In genomic region chr17:46704887-46705835, GRCm38 (mm10) we compare ENCODE assay signal across 8 mouse cellular contexts. TPM values are rescaled to one million over a fixed set of nuclear protein-coding genes. Genes with fewer than 3 reads are reported as not detected.
DNase-seq lines count a peak whose midpoint lies in the region; ATAC-seq and TF ChIP-seq lines count a peak whose summit lies in the region.

Gene Ppp2r5d (minus strand): TSS chr17:46705111.

- TF ChIP-seq POLR2A in bone marrow macrophage, adult 2 months (IDR thresholded peaks at IDR 0.05; ENCODE audit: borderline replicate concordance, low read depth, low read length): no peak
- peak; percentile 93 for TF ChIP-seq POLR2A in embryonic fibroblast, embryonic 13.5 days (IDR thresholded peaks at IDR 0.05; ENCODE audit: low read depth, low read length)

- H3K9me3 ChIP-seq in kidney, embryonic 14.5 days (ENCODE audit: control insufficient read depth, low read length): no peaks in the 10 kb centered on the region
- H3K9me3 ChIP-seq in limb, embryonic 15.5 days: no peaks in the 10 kb centered on the region

- peaks cover 9% of the 10 kb centered on the region for H3K4me1 ChIP-seq in bone marrow macrophage, adult 2 months (ENCODE audit: control insufficient read depth, insufficient read depth, low read length)
- 0 out of 2 replicates have a peak, but pooled peaks cover 2% of the 10 kb centered on the region for H3K4me1 ChIP-seq in embryonic fibroblast, embryonic 13.5 days (ENCODE audit: control insufficient read depth, insufficient read depth, low read length)
- peaks cover 23% of the 10 kb centered on the region for H3K4me1 ChIP-seq in kidney, embryonic 14.5 days (ENCODE audit: control insufficient read depth, insufficient read depth, low read length)
- peaks cover 38% of the 10 kb centered on the region for H3K4me1 ChIP-seq in limb, embryonic 15.5 days

- H3K36me3 ChIP-seq in kidney, embryonic 14.5 days (ENCODE audit: control insufficient read depth, insufficient read depth, low read length): no peaks in the 10 kb centered on the region
- peaks cover 5% of the 10 kb centered on the region for H3K36me3 ChIP-seq in limb, embryonic 15.5 days

- peak within 1 kb of the TSS; percentile 25 for H3K27ac ChIP-seq in bone marrow macrophage, adult 2 months (ENCODE audit: insufficient read depth, low read depth, low read length)
- H3K27ac ChIP-seq in embryonic fibroblast, embryonic 13.5 days (ENCODE audit: insufficient read depth, low read length): peak within 1 kb of the TSS; percentile 66
- peak within 1 kb of the TSS; percentile 94 for H3K27ac ChIP-seq in kidney, embryonic 14.5 days (ENCODE audit: low read depth, low read length)
- H3K27ac ChIP-seq in limb, embryonic 15.5 days: peak within 1 kb of the TSS; percentile 93

- no peak for TF ChIP-seq CTCF in bone marrow macrophage, adult 2 months (IDR thresholded peaks at IDR 0.05; ENCODE audit: low read depth, low read length)
- no peak for TF ChIP-seq CTCF in embryonic fibroblast, embryonic 13.5 days (IDR thresholded peaks at IDR 0.05; ENCODE audit: borderline replicate concordance, insufficient read depth, low read length)

- DNase-seq in A20 (ENCODE audit: low read depth, low spot score): peak; percentile 98
- DNase-seq in heart, adult 9 months (ENCODE audit: low spot score in 2 of 2): peak; percentile 98 to 99
- peak; percentile 91 to 93 for DNase-seq in monocyte, adult 2 months (ENCODE audit: low read depth in 1 of 2, low spot score in 2 of 2)
- DNase-seq in spleen, postnatal 36 days (ENCODE audit: low spot score in 2 of 2): peak; percentile 97 to 98

- H3K9ac ChIP-seq in kidney, embryonic 14.5 days (ENCODE audit: low read depth, low read length): peak within 1 kb of the TSS; percentile 90
- H3K9ac ChIP-seq in limb, embryonic 15.5 days: peak within 1 kb of the TSS; percentile 86

- peak; percentile 95 for ATAC-seq in kidney, embryonic 14.5 days (ENCODE audit: low FRiP score, low TSS enrichment)
- ATAC-seq in limb, embryonic 15.5 days (ENCODE audit: insufficient number of reproducible peaks, low FRiP score, low TSS enrichment, low read depth): peak; percentile 92

- peak within 1 kb of the TSS; percentile 76 for H3K4me3 ChIP-seq in bone marrow macrophage, adult 2 months (ENCODE audit: insufficient read depth, low read length)
- peak within 1 kb of the TSS; percentile 65 for H3K4me3 ChIP-seq in embryonic fibroblast, embryonic 13.5 days (ENCODE audit: insufficient read depth, low read length)
- peak within 1 kb of the TSS; percentile 92 for H3K4me3 ChIP-seq in kidney, embryonic 14.5 days (ENCODE audit: low read length)
- H3K4me3 ChIP-seq in limb, embryonic 15.5 days: peak within 1 kb of the TSS; percentile 97

- peak within 1 kb of the TSS; percentile 71 for H3K4me2 ChIP-seq in kidney, embryonic 14.5 days (replicated peaks; ENCODE audit: low read depth, low read length)
- H3K4me2 ChIP-seq in limb, embryonic 15.5 days: peak within 1 kb of the TSS; percentile 69

- no peaks in the 10 kb centered on the region for H3K27me3 ChIP-seq in kidney, embryonic 14.5 days (ENCODE audit: control insufficient read depth, insufficient read depth, low read length)
- H3K27me3 ChIP-seq in limb, embryonic 15.5 days: no peaks in the 10 kb centered on the region

- under 1% methylated on average over 48 of the region's 48 CpGs for WGBS in kidney, embryonic 14.5 days
- under 1% methylated on average over 48 of the region's 48 CpGs for WGBS in limb, embryonic 15.5 days

RNA-seq across cellular contexts. Expression of gene Ppp2r5d, which starts in this region (rescaled TPM):
- polyA plus RNA-seq in bone marrow macrophage, adult 2 months (2012; ENCODE audit: insufficient read depth, insufficient read length, missing spikeins): 34.4 and 38.2 TPM in 2 replicates
- polyA plus RNA-seq in embryonic fibroblast, embryonic 13.5 days (2011; ENCODE audit: insufficient read length, low read depth, missing spikeins): 57.6 and 72.1 TPM in 2 replicates
- polyA plus RNA-seq in kidney, embryonic 14.5 days (2014; fragmentation: Nextera tagmentation; extraction: Ambion mirVana): 61.1 and 99.9 TPM in 2 replicates
- 82.6 and 86.7 TPM in 2 replicates for polyA plus RNA-seq in limb, embryonic 15.5 days (2015; fragmentation: Nextera tagmentation; extraction: Ambion mirVana)

Comparison
In these comparisons a context has a peak if more than half of its experiments do, and no peak if none do; other contexts are left out.
1. Peak in every context shown above with its lines: DNase-seq, ATAC-seq, H3K4me3 ChIP-seq and H3K27ac ChIP-seq.
2. H3K27ac ChIP-seq: peak in every context shown above with its lines; median percentile 94 in kidney, embryonic 14.5 days; 93 in limb, embryonic 15.5 days; 66 in embryonic fibroblast, embryonic 13.5 days; 25 in bone marrow macrophage, adult 2 months.